Comparison of ENCODE assay signal across 30 mouse cellular contexts in the genomic region with DNA sequence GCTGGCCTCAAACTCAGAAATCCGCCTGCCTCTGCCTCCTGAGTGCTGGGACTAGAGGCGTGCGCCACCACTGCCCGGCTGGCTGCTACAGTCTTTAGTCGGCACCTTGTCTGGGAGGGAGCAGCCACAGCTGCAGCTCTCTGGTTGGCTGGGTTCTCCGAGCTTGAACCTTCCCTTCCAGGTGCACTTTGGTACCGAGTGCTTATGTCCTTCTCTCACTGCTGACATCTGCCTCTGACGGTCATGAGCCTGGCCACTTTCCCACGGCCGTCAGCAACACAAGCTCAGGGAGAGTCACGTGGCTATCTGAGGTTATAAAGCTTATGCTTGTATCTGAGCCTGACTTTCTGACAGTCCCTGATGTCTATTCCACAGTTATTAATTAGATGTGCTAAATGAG. TPM values are rescaled to one million over a fixed set of nuclear protein-coding genes. Genes with fewer than 3 reads are reported as not detected.
DNase-seq lines count a peak whose midpoint lies in the region; ATAC-seq and TF ChIP-seq lines count a peak whose summit lies in the region.
"Had no signal": no experiment of that assay in that cellular context is flagged by ENCODE, and none has a peak within 500 bp of the region (broad histone marks: within the 10 kb centered on the region; RNA-seq: fewer than 3 reads in every experiment).

No protein-coding gene starts in this region.

- no peaks in the 10 kb centered on the region for H3K9me3 ChIP-seq in kidney, embryonic 16.5 days (ENCODE audit: low read length)
- no peaks in the 10 kb centered on the region for H3K9me3 ChIP-seq in hindbrain, embryonic 10.5 days
- H3K9me3 ChIP-seq: embryonic facial prominence, embryonic 10.5 days; embryonic facial prominence, embryonic 15.5 days; forebrain, embryonic 13.5 days; limb, embryonic 12.5 days; liver, embryonic 12.5 days; midbrain, embryonic 12.5 days; neural tube, embryonic 12.5 days had no signal

- peaks cover 12% of the 10 kb centered on the region; the same call in 1 of the 2 replicates for H3K4me1 ChIP-seq in kidney, adult 2 months (ENCODE audit: control insufficient read depth, insufficient read depth, low read length)
- peaks cover 12% of the 10 kb centered on the region for H3K4me1 ChIP-seq in kidney, embryonic 16.5 days (ENCODE audit: insufficient read depth, low read length)
- H3K4me1 ChIP-seq in hindbrain, embryonic 10.5 days (replicated peaks), result peaks cover 19% of the 10 kb centered on the region

- no peak overlapping the region for H3K27ac ChIP-seq in kidney, adult 2 months (ENCODE audit: insufficient read depth, low read depth, low read length)
- H3K27ac ChIP-seq in kidney, embryonic 16.5 days (ENCODE audit: low read length), result no peak overlapping the region
- no peak overlapping the region for H3K27ac ChIP-seq in layer of hippocampus, adult 2 months
- no peak overlapping the region for H3K27ac ChIP-seq in hindbrain, embryonic 10.5 days
- H3K27ac ChIP-seq: embryonic facial prominence, embryonic 10.5 days; embryonic facial prominence, embryonic 15.5 days; forebrain, embryonic 13.5 days; hindbrain, embryonic 14.5 days; left cerebral cortex, adult 2 months; limb, embryonic 12.5 days; liver, embryonic 12.5 days; midbrain, embryonic 12.5 days; neural tube, embryonic 12.5 days; stomach, postnatal 0 days had no signal

- no peak for TF ChIP-seq POLR2A in kidney, adult 2 months (IDR thresholded peaks at IDR 0.05; ENCODE audit: low read depth, low read length)

- 49% methylated on average over 11 of the region's 11 CpGs for WGBS in kidney, adult 2 months
- 89% methylated on average over 11 of the region's 11 CpGs for WGBS in kidney, embryonic 16.5 days
- 93% methylated on average over 11 of the region's 11 CpGs for WGBS in hindbrain, embryonic 10.5 days

- ATAC-seq in kidney, embryonic 16.5 days (ENCODE audit: low FRiP score, low TSS enrichment), result no peak
- ATAC-seq: activated CD4-positive, CD25-positive, alpha-beta regulatory T cell, adult 4 months; forebrain, embryonic 13.5 days; liver, embryonic 12.5 days; liver, postnatal 0 days had no signal

- no peak overlapping the region for H3K9ac ChIP-seq in kidney, embryonic 16.5 days (replicated peaks; ENCODE audit: low read length)
- H3K9ac ChIP-seq: embryonic facial prominence, embryonic 15.5 days; forebrain, embryonic 13.5 days; hindbrain, embryonic 14.5 days; limb, embryonic 12.5 days; liver, embryonic 12.5 days; liver, postnatal 0 days had no signal

- no peak overlapping the region for H3K4me3 ChIP-seq in kidney, adult 2 months (ENCODE audit: insufficient read depth, low read depth, low read length)
- H3K4me3 ChIP-seq in kidney, embryonic 16.5 days (ENCODE audit: low read length), result no peak overlapping the region
- no peak overlapping the region for H3K4me3 ChIP-seq in layer of hippocampus, adult 2 months
- no peak overlapping the region for H3K4me3 ChIP-seq in hindbrain, embryonic 10.5 days
- H3K4me3 ChIP-seq: embryonic facial prominence, embryonic 10.5 days; forebrain, embryonic 13.5 days; left cerebral cortex, adult 2 months; limb, embryonic 12.5 days; liver, embryonic 12.5 days; midbrain, embryonic 12.5 days; neural tube, embryonic 12.5 days had no signal

- no peak for TF ChIP-seq CTCF in kidney, adult 2 months (conservative IDR thresholded peaks at IDR 0.05; ENCODE audit: insufficient read depth, insufficient read length, low read depth, low read length)
- TF ChIP-seq CTCF in layer of hippocampus, adult 2 months (conservative IDR thresholded peaks at IDR 0.05), result no peak

- H3K27me3 ChIP-seq in kidney, adult 2 months (replicated peaks; ENCODE audit: control insufficient read depth, insufficient read depth, low read length), result no peaks in the 10 kb centered on the region
- no peaks in the 10 kb centered on the region for H3K27me3 ChIP-seq in kidney, embryonic 16.5 days (ENCODE audit: insufficient read depth, low read length)
- H3K27me3 ChIP-seq in hindbrain, embryonic 10.5 days (ENCODE audit: insufficient read depth, poor library complexity, severe bottlenecking), result no peaks in the 10 kb centered on the region
- H3K27me3 ChIP-seq: embryonic facial prominence, embryonic 15.5 days; forebrain, embryonic 13.5 days; limb, embryonic 12.5 days; liver, embryonic 12.5 days; midbrain, embryonic 12.5 days; neural tube, embryonic 12.5 days had no signal

- no peak overlapping the region for H3K4me2 ChIP-seq in kidney, embryonic 16.5 days (replicated peaks; ENCODE audit: low read depth, low read length)
- H3K4me2 ChIP-seq: embryonic facial prominence, embryonic 15.5 days; heart, embryonic 11.5 days; hindbrain, embryonic 14.5 days; midbrain, embryonic 12.5 days had no signal

- H3K36me3 ChIP-seq in kidney, adult 2 months (ENCODE audit: control insufficient read depth, insufficient read depth, low read length), result peaks cover 7% of the 10 kb centered on the region
- peaks cover 49% of the 10 kb centered on the region for H3K36me3 ChIP-seq in kidney, embryonic 16.5 days (ENCODE audit: insufficient read depth, low read length)
- peaks cover 56% of the 10 kb centered on the region for H3K36me3 ChIP-seq in hindbrain, embryonic 10.5 days

- peak; percentile 91 for DNase-seq in kidney, adult 2 months
- DNase-seq in kidney, adult 9 months, result peak; percentile 89
- peak; percentile 73 to 91 for DNase-seq in kidney, postnatal 25 days
- no peak for DNase-seq in layer of hippocampus, adult 2 months (ENCODE audit: low spot score in 2 of 2)
- no peak for DNase-seq in hindbrain, embryonic 10.5 days (ENCODE audit: low spot score)
- DNase-seq: adrenal gland, adult 8-10 months; B cell, adult 2 months; cerebellum, adult 8-10 months; cerebellum, postnatal 25 days; gastrocnemius, postnatal 25 days; heart, postnatal 4 days; liver, postnatal 0 days; lung, postnatal 36 days; right cerebral cortex, adult 18-20 months; spleen, adult 18-20 months; thymus, adult 18-20 months; thymus, postnatal 4 days had no signal

RNA-seq across cellular contexts. Expression of gene Pmpcb, which starts 2.2 kb away (rescaled TPM):
- 111 and 141 TPM in 2 replicates for polyA plus RNA-seq in kidney, adult 2 months (2012; rRNA removed)
- 91.9 and 104 TPM in 2 replicates for polyA plus RNA-seq in kidney, embryonic 16.5 days (2015; fragmentation: Nextera tagmentation; extraction: Ambion mirVana)
- total RNA-seq in layer of hippocampus, adult 2 months (2021), result 10 to 100 TPM; 72.9 to 73.9 TPM
- 75.4 and 78.2 TPM in 2 replicates for polyA plus RNA-seq in hindbrain, embryonic 10.5 days (2016; fragmentation: Nextera tagmentation; extraction: Ambion mirVana)

RNA-seq across cellular contexts. Expression of gene Napepld, which starts 37.9 kb away (rescaled TPM):
- 4.3 and 5.1 TPM in 2 replicates for polyA plus RNA-seq in kidney, adult 2 months (2012; rRNA removed)
- polyA plus RNA-seq in kidney, embryonic 16.5 days (2015; fragmentation: Nextera tagmentation; extraction: Ambion mirVana), result 5.9 and 7.3 TPM in 2 replicates
- total RNA-seq in layer of hippocampus, adult 2 months (2021), result 10 to 100 TPM; 28.4 to 34.7 TPM
- 5.6 and 6.1 TPM in 2 replicates for polyA plus RNA-seq in hindbrain, embryonic 10.5 days (2016; fragmentation: Nextera tagmentation; extraction: Ambion mirVana)

RNA-seq across cellular contexts. Expression of gene Dnajc2, which starts 45.9 kb away (rescaled TPM):
- 7.2 and 7.5 TPM in 2 replicates for polyA plus RNA-seq in kidney, adult 2 months (2012; rRNA removed)
- polyA plus RNA-seq in kidney, embryonic 16.5 days (2015; fragmentation: Nextera tagmentation; extraction: Ambion mirVana), result 58.2 and 67.2 TPM in 2 replicates
- 10 to 100 TPM; 28.0 to 34.1 TPM for total RNA-seq in layer of hippocampus, adult 2 months (2021)
- 67.1 and 94.3 TPM in 2 replicates for polyA plus RNA-seq in hindbrain, embryonic 10.5 days (2016; fragmentation: Nextera tagmentation; extraction: Ambion mirVana)

RNA-seq across cellular contexts. Expression of gene Psmc2, which starts 46.0 kb away (rescaled TPM):
- 30.7 and 42.3 TPM in 2 replicates for polyA plus RNA-seq in kidney, adult 2 months (2012; rRNA removed)
- 180 and 195 TPM in 2 replicates for polyA plus RNA-seq in kidney, embryonic 16.5 days (2015; fragmentation: Nextera tagmentation; extraction: Ambion mirVana)
- 100 to 1,000 TPM; 116 to 118 TPM for total RNA-seq in layer of hippocampus, adult 2 months (2021)
- polyA plus RNA-seq in hindbrain, embryonic 10.5 days (2016; fragmentation: Nextera tagmentation; extraction: Ambion mirVana), result 231 and 236 TPM in 2 replicates

Comparison
In these comparisons a context has a peak if more than half of its experiments do, and no peak if none do; other contexts are left out.
1. DNase-seq: peak in kidney, adult 2 months (single experiment), kidney, adult 9 months (single experiment) and kidney, postnatal 25 days (2 of 2); none in layer of hippocampus, adult 2 months (0 of 2) and hindbrain, embryonic 10.5 days (single experiment).